ENCODE assay signal across 9 mouse cellular contexts in genomic region chr4:65126451-65127290, GRCm38 (mm10). TPM values are rescaled to one million over a fixed set of nuclear protein-coding genes. Genes with fewer than 3 reads are reported as not detected.
DNase-seq lines count a peak whose midpoint lies in the region; ATAC-seq lines count a peak whose summit lies in the region.
"Had no signal": no experiment of that assay in that cellular context is flagged by ENCODE, and none has a peak within 500 bp of the region (broad histone marks: within the 10 kb centered on the region; RNA-seq: fewer than 3 reads in every experiment).

No protein-coding gene starts in this region.

- no peaks in the 10 kb centered on the region for H3K36me3 ChIP-seq in heart, embryonic 10.5 days
- no peaks in the 10 kb centered on the region for H3K36me3 ChIP-seq in kidney, embryonic 15.5 days
- no peaks in the 10 kb centered on the region for H3K36me3 ChIP-seq in stomach, embryonic 16.5 days (ENCODE audit: control insufficient read depth, insufficient read depth, low read length)

- WGBS in heart, embryonic 10.5 days = 13% methylated on average over 23 of the region's 23 CpGs
- WGBS in kidney, embryonic 15.5 days = 7% methylated on average over 23 of the region's 23 CpGs
- WGBS in stomach, embryonic 16.5 days = 5% methylated on average over 23 of the region's 23 CpGs

- peaks cover 48% of the 10 kb centered on the region for H3K27me3 ChIP-seq in heart, embryonic 10.5 days (ENCODE audit: insufficient read depth, poor library complexity, severe bottlenecking)
- H3K27me3 ChIP-seq in kidney, embryonic 15.5 days = peaks cover 7% of the 10 kb centered on the region; the same call in 1 of the 2 replicates
- H3K27me3 ChIP-seq in stomach, embryonic 16.5 days (ENCODE audit: control insufficient read depth, insufficient read depth, low read length) = peaks cover 8% of the 10 kb centered on the region

- peak overlapping the region; percentile 88 for H3K4me2 ChIP-seq in kidney, embryonic 15.5 days
- peak overlapping the region; percentile 93 for H3K4me2 ChIP-seq in stomach, embryonic 16.5 days (ENCODE audit: low read depth, low read length)

- H3K27ac ChIP-seq in heart, embryonic 10.5 days = peak overlapping the region; percentile 81
- H3K27ac ChIP-seq in kidney, embryonic 15.5 days = peak overlapping the region; percentile 77
- peak overlapping the region; percentile 56; the same call in 1 of the 2 replicates for H3K27ac ChIP-seq in stomach, embryonic 16.5 days (ENCODE audit: low read length)

- no peak for ATAC-seq in kidney, embryonic 15.5 days (replicated peaks; ENCODE audit: low FRiP score)
- ATAC-seq in stomach, embryonic 16.5 days (ENCODE audit: insufficient read depth, low FRiP score) = no peak

- intact Hi-C loops in left cerebral cortex, postnatal 4 days (cut with DNase I) = loop anchor here (10.0 kb wide), 2 partner anchors 368 to 458 kb away; no protein-coding TSS in a partner anchor

- H3K4me1 ChIP-seq in heart, embryonic 10.5 days = peaks cover 19% of the 10 kb centered on the region; the same call in 1 of the 2 replicates
- H3K4me1 ChIP-seq in kidney, embryonic 15.5 days = peaks cover 28% of the 10 kb centered on the region
- H3K4me1 ChIP-seq in stomach, embryonic 16.5 days (ENCODE audit: control insufficient read depth, insufficient read depth, low read length) = peaks cover 13% of the 10 kb centered on the region

- DNase-seq in left cerebral cortex, postnatal 4 days = peak; percentile 79
- no peak for DNase-seq in left cerebral cortex, adult 9 months (ENCODE audit: low spot score in 2 of 2)
- peak; percentile 59 to 81 for DNase-seq in cerebellum, postnatal 25 days
- no peak for DNase-seq in heart, embryonic 10.5 days (ENCODE audit: low spot score)
- peak; percentile 56 for DNase-seq in lung, postnatal 14 days
- no peak for DNase-seq in layer of hippocampus, adult 9-11 months

- peak overlapping the region; percentile 57; the same call in 1 of the 2 replicates for H3K9ac ChIP-seq in kidney, embryonic 15.5 days
- H3K9ac ChIP-seq in stomach, embryonic 16.5 days (ENCODE audit: low read length) = peak overlapping the region; percentile 78

- no peaks in the 10 kb centered on the region for H3K9me3 ChIP-seq in heart, embryonic 10.5 days
- no peaks in the 10 kb centered on the region for H3K9me3 ChIP-seq in kidney, embryonic 15.5 days (replicated peaks)
- no peaks in the 10 kb centered on the region for H3K9me3 ChIP-seq in stomach, embryonic 16.5 days (replicated peaks; ENCODE audit: control insufficient read depth, low read length)

- H3K4me3 ChIP-seq in heart, embryonic 10.5 days = peak overlapping the region; percentile 72
- H3K4me3 ChIP-seq in kidney, embryonic 15.5 days (replicated peaks) = peak overlapping the region; percentile 62
- H3K4me3 ChIP-seq in stomach, embryonic 16.5 days (replicated peaks; ENCODE audit: low read length) = peak overlapping the region; percentile 61

RNA-seq across cellular contexts. Expression of gene Pappa, which starts 2.7 kb away (rescaled TPM):
- total RNA-seq in left cerebral cortex, postnatal 4 days (2021) = under 1 TPM; 0.18 to 0.62 TPM
- polyA plus RNA-seq in heart, embryonic 10.5 days (2016; fragmentation: Nextera tagmentation; extraction: Ambion mirVana) = 0.92 and 1.1 TPM in 2 replicates
- polyA plus RNA-seq in kidney, embryonic 15.5 days (2015; fragmentation: Nextera tagmentation; extraction: Ambion mirVana) = 2.2 TPM in 2 replicates
- polyA plus RNA-seq in stomach, embryonic 16.5 days (2015; fragmentation: Nextera tagmentation; extraction: Ambion mirVana) = 0.98 and 1.4 TPM in 2 replicates
- total RNA-seq: MEL had no signal

Comparison
In these comparisons a context has a peak if more than half of its experiments do, and no peak if none do; other contexts are left out.
1. DNase-seq: peak in left cerebral cortex, postnatal 4 days (single experiment), cerebellum, postnatal 25 days (2 of 2) and lung, postnatal 14 days (single experiment); none in left cerebral cortex, adult 9 months (0 of 2), heart, embryonic 10.5 days (single experiment) and layer of hippocampus, adult 9-11 months (single experiment).
2. Peak in every context shown above with its lines, with median percentiles within 50 percentile points of each other: H3K27ac ChIP-seq and H3K4me3 ChIP-seq.